Mouse (Mus musculus) ES-CJ7 (cell line): ENCODE measurements at regions not wholly inside any gene's neighbourhood (a gene's known extent, or its start where the extent isn't known, plus 50 kb on each side); places are given as distances from the start of the nearest gene placed in this dataset.

ENCODE experiments used
- DNase-seq: peaks from one replicate; pipeline ENCODE4 v3.0.0; 2011; ENCODE audit warnings: low read depth, low spot score

GRCm38 (mm10) chr1:90343492-90343891 lies 139.7 kb downstream of the Ackr3 start:
- no peak for DNase-seq

DNA sequence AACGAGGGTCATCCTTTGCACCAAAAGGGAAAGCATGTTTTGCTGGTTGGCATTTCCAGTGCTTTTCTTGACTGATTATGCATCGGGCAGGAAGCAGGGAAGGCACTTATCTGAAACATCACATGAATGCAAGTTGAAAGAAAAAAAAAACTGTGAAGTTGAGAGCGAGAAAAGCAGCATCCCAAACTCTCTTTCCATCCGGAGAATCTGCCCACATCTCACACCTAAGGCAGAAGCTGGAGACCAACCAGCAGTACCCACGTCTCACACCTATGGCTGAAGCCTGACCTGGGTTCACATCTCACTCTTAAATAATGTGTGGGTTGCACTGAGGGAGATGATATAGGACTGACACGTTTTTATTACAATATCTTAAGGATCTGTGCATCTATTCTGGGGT lies 143.3 kb downstream of the Ackr3 start:
- no peak for DNase-seq

- no peak for DNase-seq
Measured at GRCm38 (mm10) chr1:90349611-90350010, 145.8 kb downstream of the Ackr3 start.

DNA sequence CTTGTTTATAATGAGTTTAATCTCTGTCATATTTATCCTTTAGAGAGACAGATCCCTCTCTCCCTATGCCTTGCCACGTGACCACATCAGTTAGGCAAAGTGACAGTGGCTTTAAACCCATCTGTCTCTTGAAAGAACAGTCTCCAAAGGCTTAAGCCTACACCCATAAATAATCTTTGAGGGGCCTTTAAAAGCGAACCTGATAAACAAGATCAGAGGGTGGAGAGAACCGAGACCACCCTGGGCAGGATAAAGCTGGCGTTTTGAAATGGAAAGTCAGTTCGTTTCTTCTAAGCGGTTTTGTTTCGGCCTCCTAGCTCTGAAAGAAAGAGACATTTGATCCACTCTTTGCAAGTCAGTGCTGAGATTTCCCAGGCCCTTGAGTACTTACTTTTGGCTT lies 149.5 kb downstream of the Ackr3 start:
- DNase-seq, result no peak

DNA sequence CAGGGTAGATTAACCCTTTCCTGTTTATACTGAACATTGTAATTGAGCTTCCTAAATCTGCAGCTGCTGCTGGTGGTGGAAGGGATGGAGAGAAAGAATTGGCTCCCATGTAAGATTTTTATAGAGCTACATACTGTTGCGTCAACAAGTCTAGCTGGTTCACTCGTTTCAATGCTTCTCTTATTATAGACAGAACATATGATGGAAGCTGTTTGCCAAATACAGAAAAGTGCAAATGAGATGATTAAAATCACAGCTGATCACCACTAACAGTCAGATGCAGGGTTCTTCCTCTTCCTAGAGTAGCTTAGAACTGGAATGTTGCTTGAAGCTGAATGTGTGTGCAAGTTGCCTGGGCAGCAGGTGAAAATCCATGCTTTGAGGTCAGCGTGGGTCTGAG lies 152.8 kb downstream of the Ackr3 start:
- DNase-seq, result no peak

GRCm38 (mm10) chr1:90357391-90357790 lies 153.6 kb downstream of the Ackr3 start:
- no peak for DNase-seq

- DNase-seq, result no peak
Measured at GRCm38 (mm10) chr1:90358971-90359370, 155.2 kb downstream of the Ackr3 start.

GRCm38 (mm10) chr1:90360065-90360464 lies 156.3 kb downstream of the Ackr3 start:
- no peak for DNase-seq

GRCm38 (mm10) chr1:90364444-90364843 lies 160.7 kb downstream of the Ackr3 start:
- DNase-seq, result no peak

- DNase-seq, result no peak
Measured at GRCm38 (mm10) chr1:90368581-90368980, 164.8 kb downstream of the Ackr3 start.

DNA sequence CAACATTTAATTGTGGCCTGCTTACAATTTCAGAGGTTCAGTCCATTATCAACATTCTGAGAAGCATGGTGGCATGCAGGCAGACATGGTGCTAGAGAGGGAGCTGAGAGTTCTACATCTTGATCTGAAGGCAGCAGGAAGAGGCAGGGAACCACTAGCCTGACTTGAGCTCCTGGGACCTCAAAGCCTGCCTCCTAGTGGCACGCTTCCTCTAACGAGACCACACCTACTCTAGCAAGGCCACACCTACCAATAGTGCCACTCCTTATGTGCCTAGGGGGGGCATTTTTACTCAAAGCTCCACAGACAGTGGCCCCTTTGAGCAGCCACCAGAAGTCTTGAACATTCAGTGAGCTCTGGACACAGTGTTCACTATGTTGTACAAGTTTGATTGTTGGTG lies 165.5 kb downstream of the Ackr3 start:
- DNase-seq, result peak; percentile 35

DNA sequence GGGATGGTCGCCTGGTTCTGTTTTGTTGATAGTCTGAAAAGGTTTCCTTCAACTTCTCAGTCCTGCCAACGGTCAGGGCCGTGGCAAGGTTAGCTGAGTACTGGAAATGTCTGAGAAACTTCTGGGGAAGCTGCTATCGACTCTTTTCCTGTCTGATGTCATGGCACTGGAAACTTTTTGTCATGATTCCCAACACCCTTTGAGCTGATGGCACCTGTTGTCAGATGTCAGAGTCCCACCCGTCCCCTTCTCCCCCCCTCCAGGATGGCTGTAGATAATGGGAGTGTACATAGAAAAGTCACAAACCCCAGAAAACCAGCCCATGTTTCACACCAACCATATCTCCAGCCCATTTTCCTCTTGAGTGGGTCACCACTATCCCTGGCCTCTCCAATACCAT lies 167.0 kb downstream of the Ackr3 start:
- DNase-seq, result no peak

- no peak for DNase-seq
Measured at GRCm38 (mm10) chr1:90373001-90373400, 169.2 kb downstream of the Ackr3 start.

DNA sequence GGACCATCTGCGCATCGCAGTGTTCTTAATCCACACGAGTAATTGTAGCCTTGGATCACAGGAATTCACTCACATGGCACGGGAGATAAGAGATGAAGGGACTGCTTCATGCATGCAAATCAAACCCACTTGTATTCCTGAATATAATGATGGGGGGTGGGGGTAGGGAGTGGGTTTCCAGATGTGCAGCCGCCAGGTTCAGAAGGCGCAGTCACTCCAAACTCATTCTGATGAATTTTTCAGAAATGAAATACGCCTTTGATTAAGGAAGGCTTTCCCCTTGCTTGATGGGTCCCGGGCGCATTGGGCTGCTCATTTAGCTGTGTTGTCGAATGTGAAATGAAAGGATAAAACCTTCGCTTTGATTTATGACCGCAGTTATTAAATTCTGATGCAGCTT lies 170.7 kb downstream of the Ackr3 start:
- no peak for DNase-seq

GRCm38 (mm10) chr1:90380034-90380705 lies 176.4 kb downstream of the Ackr3 start:
- no peak for DNase-seq

GRCm38 (mm10) chr1:90382941-90383470 lies 179.2 kb downstream of the Ackr3 start:
- DNase-seq, result no peak

- DNase-seq, result no peak
Measured at GRCm38 (mm10) chr1:90385024-90385423, 181.2 kb downstream of the Ackr3 start.

DNA sequence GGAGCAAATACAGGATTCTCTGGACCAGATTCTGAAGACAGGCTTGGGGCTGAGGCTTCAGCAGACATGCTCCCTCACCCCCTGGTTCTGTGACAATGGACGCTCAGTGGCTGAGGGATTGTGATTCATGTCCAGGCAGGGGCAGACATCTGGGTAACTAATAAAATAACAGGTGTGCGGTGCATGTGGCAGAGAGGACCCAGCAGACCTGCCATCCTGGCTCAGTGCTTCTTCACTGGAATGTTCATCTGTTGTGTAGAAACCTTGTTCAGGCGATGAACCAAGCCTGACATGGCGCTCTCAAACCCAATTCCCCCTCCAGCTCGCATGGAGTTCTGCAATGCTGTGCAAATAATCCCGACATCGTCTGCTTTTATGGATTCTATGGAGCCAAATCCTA lies 183.0 kb downstream of the Ackr3 start:
- no peak for DNase-seq

DNA sequence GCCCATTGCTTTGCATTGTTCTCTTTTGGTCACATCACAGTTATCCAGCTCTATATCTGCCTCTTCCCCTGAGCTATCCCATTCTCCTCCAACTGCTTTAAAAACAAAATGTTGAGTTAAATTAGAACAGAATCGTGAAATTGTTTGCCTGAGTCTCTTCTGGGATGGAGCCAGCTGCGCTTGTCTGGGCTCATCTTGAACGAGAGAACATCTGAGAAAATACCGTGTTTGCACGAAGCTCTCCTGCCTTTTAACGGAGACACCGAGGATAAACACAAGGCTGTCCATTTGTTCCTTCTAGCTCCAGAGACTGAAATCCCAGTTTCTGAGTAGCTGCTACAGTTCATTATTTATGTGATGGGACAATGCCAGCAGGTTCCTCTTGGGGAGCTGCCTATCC lies 186.6 kb downstream of the Ackr3 start:
- no peak for DNase-seq

- DNase-seq, result no peak
Measured at GRCm38 (mm10) chr1:90393861-90394260, 190.1 kb downstream of the Ackr3 start.

- DNase-seq, result no peak
Measured at GRCm38 (mm10) chr1:90395331-90396016, 191.7 kb downstream of the Ackr3 start.

DNA sequence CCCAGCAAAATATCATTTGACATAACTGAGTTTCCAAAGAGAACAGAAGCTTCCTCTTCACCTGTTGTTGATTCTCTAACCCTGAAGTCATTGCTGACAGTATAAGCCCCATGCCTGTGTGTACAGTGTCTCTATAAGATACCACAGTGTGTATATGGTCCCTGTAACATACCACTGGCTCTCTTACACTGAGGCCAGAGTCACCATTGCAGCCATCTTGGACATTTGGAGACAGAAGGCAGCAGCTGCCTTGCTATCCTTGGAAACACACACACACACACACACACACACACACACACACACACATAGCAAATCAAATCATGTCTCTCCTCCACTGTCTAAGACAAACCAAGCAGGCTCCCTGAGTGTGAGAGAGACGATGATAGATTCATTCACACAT lies 192.9 kb downstream of the Ackr3 start:
- no peak for DNase-seq

DNA sequence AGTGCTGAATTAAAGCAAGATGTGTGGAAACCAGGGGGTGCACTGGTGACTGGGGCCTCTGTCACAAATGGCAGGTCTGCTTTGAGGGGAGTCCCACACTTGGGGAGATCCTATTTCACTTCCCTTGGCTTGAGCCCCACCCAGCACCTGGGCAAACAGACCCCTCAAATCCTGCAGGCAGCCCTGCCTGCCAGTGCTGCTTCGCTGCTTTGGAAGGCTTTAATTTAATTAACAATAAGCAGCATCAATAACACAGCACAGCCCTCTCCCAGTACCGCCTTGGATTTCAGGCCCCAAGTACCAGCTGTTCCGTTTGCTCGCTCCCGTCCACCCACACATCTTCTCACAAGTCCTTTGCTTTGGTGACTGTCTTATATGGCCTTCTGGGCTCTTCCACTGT lies 193.6 kb downstream of the Ackr3 start:
- no peak for DNase-seq
